Mouse (Mus musculus) CH12.LX (cell line): Measurements from ENCODE around the gene Cisd3.

Experiments used
- CHD1 ChIP-seq: IDR thresholded peaks from 2 replicates; pipeline ENCODE4 v1.6.1; 2012; ENCODE audit warnings: low read depth, low read length, improper control_type of control experiment, inconsistent platforms
- CTCF ChIP-seq, 2 experiments: IDR thresholded peaks in 1 of 2; conservative IDR thresholded peaks in 1 of 2; 2 replicates each; pipeline ENCODE4 v1.5.1; 2011 to 2012; ENCODE audit warnings: low read depth in 2 of 2, low read length in 2 of 2, improper control_type of control experiment in 1 of 2, inconsistent platforms in 1 of 2, mild to moderate bottlenecking in 1 of 2, moderate library complexity in 1 of 2
- EP300 ChIP-seq: IDR thresholded peaks from 2 replicates; pipeline ENCODE4 v1.6.1; 2011; ENCODE audit warnings: low read length, improper control_type of control experiment
- JUN ChIP-seq: IDR thresholded peaks from 2 replicates; pipeline ENCODE4 v1.6.1; 2011; ENCODE audit warnings: low read depth, mild to moderate bottlenecking, low read length, improper control_type of control experiment, moderate library complexity; ENCODE audit not compliant: insufficient read depth
- MYC ChIP-seq: IDR thresholded peaks from 2 replicates; pipeline ENCODE4 v1.6.1; 2011; ENCODE audit warnings: low read depth, mild to moderate bottlenecking, improper control_type of control experiment, low read length
- PAX5 ChIP-seq: IDR thresholded peaks from 2 replicates; pipeline ENCODE4 v1.6.1; 2012; ENCODE audit warnings: low read length, inconsistent platforms, mixed read lengths
- POLR2A ChIP-seq: IDR thresholded peaks from 2 replicates; pipeline ENCODE4 v1.6.1; 2011; ENCODE audit warnings: low read depth, mild to moderate bottlenecking, improper control_type of control experiment, low read length
- TCF12 ChIP-seq: IDR thresholded peaks from 2 replicates; pipeline ENCODE4 v1.6.1; 2014; ENCODE audit warnings: low read depth, mild to moderate bottlenecking, inconsistent platforms, low read length, improper control_type of control experiment
- UBTF ChIP-seq: IDR thresholded peaks from 2 replicates; pipeline ENCODE4 v1.6.1; 2012; ENCODE audit warnings: low read depth, mild to moderate bottlenecking, inconsistent platforms, low read length, improper control_type of control experiment, moderate library complexity
- ZMIZ1 ChIP-seq: IDR thresholded peaks from 2 replicates; pipeline ENCODE4 v1.6.1; 2012; ENCODE audit warnings: low read depth, mild to moderate bottlenecking, inconsistent platforms, low read length, improper control_type of control experiment

DNA sequence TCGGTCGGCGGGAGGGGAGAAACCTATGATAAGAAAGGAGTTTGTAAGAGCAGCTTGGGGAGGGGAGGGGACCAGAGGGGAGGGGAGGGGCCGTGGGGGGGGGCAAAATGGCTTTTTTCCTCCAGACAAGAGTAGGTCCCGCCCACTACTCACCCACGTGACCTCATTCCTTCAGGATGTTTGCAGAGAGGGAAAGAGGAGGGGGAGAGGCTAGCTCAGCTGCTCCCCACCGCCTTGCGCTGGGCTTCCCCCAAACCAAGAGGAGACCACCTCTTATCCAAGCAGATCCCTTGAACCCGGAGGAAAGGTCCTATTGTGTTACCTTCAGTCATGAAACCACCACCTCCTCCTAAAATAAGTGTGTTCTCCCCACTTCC, 14.0 kb downstream of the Cisd3 start:
- TF ChIP-seq MYC: no peak; the same call in 1 of the 2 replicates
- no peak for TF ChIP-seq CTCF (conservative IDR thresholded peaks at IDR 0.05 in 1 of 2, IDR thresholded peaks at IDR 0.05 in 1 of 2; ENCODE audit: low read depth in 2 of 2, low read length in 2 of 2)
- TF ChIP-seq TCF12: no peak; the same call in 1 of the 2 replicates
- no peak for TF ChIP-seq POLR2A
- no peak for TF ChIP-seq CHD1
- TF ChIP-seq UBTF: no peak; the same call in 1 of the 2 replicates
- no peak for TF ChIP-seq JUN
- no peak for TF ChIP-seq ZMIZ1
- no peak for TF ChIP-seq EP300
- TF ChIP-seq PAX5: no peak
